Mouse (Mus musculus): Measurements from ENCODE around the gene Emid1. TPM values are rescaled to one million over a fixed set of nuclear protein-coding genes. Genes with fewer than 3 reads are reported as not detected.
A peak's percentile ranks its signal among the peaks of the same experiment; 100 is the strongest.

Gene Emid1
- polyA plus RNA-seq, 1 experiment from 2014 or later = 174 TPM

GRCm38 (mm10) chr11:5130111-5130665 is 21.9 kb downstream of the Emid1 start:
- peak; percentile 46; the same call in 1 of the 2 replicates for ATAC-seq (replicated peaks; ENCODE audit: low FRiP score, low read depth)
- peaks cover 18% of the 10 kb centered on the region for H3K4me1 ChIP-seq (replicated peaks; ENCODE audit: insufficient read depth, low read length)
- no peak for DNase-seq (ENCODE audit: low spot score)
- H3K9me3 ChIP-seq (replicated peaks; ENCODE audit: low read length) = no peaks in the 10 kb centered on the region
- H3K9ac ChIP-seq (ENCODE audit: low read depth, low read length) = no peak overlapping the region
- WGBS = 53% methylated on average over 4 of the region's 4 CpGs
- peak overlapping the region; percentile 47; the same call in 1 of the 2 replicates for H3K27ac ChIP-seq
- peaks cover 11% of the 10 kb centered on the region; the same call in 1 of the 2 replicates for H3K36me3 ChIP-seq (ENCODE audit: insufficient read depth, low read length)
- H3K27me3 ChIP-seq (ENCODE audit: insufficient read depth, low read length) = no peaks in the 10 kb centered on the region
- no peak overlapping the region for H3K4me2 ChIP-seq (ENCODE audit: low read length)
- no peak for TF ChIP-seq CTCF (IDR thresholded peaks at IDR 0.05; ENCODE audit: low read depth)
- H3K4me3 ChIP-seq (replicated peaks; ENCODE audit: low read depth, low read length) = no peak overlapping the region

GRCm38 (mm10) chr11:5129035-5129480 is 23.0 kb downstream of the Emid1 start:
- Histone ChIP-seq H3K4me2 (ENCODE audit: low read length) (no peak overlapping the region), H3K27ac (peak overlapping the region; percentile 47; the same call in 1 of the 2 replicates), H3K27me3 (ENCODE audit: insufficient read depth, low read length) (no peaks in the 10 kb centered on the region), H3K9me3 (replicated peaks; ENCODE audit: low read length) (no peaks in the 10 kb centered on the region), H3K9ac (ENCODE audit: low read depth, low read length) (no peak overlapping the region), H3K36me3 (ENCODE audit: insufficient read depth, low read length) (peaks cover 11% of the 10 kb centered on the region; the same call in 1 of the 2 replicates), H3K4me1 (replicated peaks; ENCODE audit: insufficient read depth, low read length) (peaks cover 18% of the 10 kb centered on the region), H3K4me3 (replicated peaks; ENCODE audit: low read depth, low read length) (no peak overlapping the region)
- DNase-seq (ENCODE audit: low spot score) (peak; percentile 75), ATAC-seq (replicated peaks; ENCODE audit: low FRiP score, low read depth) (peak; percentile 68; the same call in 1 of the 2 replicates)
- WGBS = 19% methylated on average over 5 of the region's 5 CpGs
- TF ChIP-seq CTCF (IDR thresholded peaks at IDR 0.05; ENCODE audit: low read depth) = no peak

GRCm38 (mm10) chr11:5125713-5126112 is 26.3 kb downstream of the Emid1 start:
- Histone ChIP-seq H3K4me2 (ENCODE audit: low read length) (no peak overlapping the region), H3K9me3 (replicated peaks; ENCODE audit: low read length) (no peaks in the 10 kb centered on the region), H3K36me3 (ENCODE audit: insufficient read depth, low read length) (0 out of 2 replicates have a peak, but pooled peaks cover 9% of the 10 kb centered on the region), H3K27me3 (ENCODE audit: insufficient read depth, low read length) (no peaks in the 10 kb centered on the region), H3K27ac (no peak overlapping the region), H3K9ac (ENCODE audit: low read depth, low read length) (no peak overlapping the region), H3K4me1 (replicated peaks; ENCODE audit: insufficient read depth, low read length) (peaks cover 18% of the 10 kb centered on the region), H3K4me3 (replicated peaks; ENCODE audit: low read depth, low read length) (no peak overlapping the region)
- no peak for TF ChIP-seq CTCF (IDR thresholded peaks at IDR 0.05; ENCODE audit: low read depth)
- ATAC-seq (replicated peaks; ENCODE audit: low FRiP score, low read depth) = no peak
- DNase-seq (ENCODE audit: low spot score) = no peak
- WGBS = 85% methylated on average over 4 of the region's 4 CpGs

GRCm38 (mm10) chr11:5114931-5115581 is 37.0 kb downstream of the Emid1 start:
- no peak overlapping the region for H3K27ac ChIP-seq
- no peak overlapping the region for H3K4me3 ChIP-seq (replicated peaks; ENCODE audit: low read depth, low read length)
- H3K4me2 ChIP-seq (ENCODE audit: low read length) = no peak overlapping the region
- ATAC-seq (replicated peaks; ENCODE audit: low FRiP score, low read depth) (peak; percentile 67), DNase-seq (ENCODE audit: low spot score) (peak; percentile 93)
- no peaks in the 10 kb centered on the region for H3K27me3 ChIP-seq (ENCODE audit: insufficient read depth, low read length)
- no peak overlapping the region for H3K9ac ChIP-seq (ENCODE audit: low read depth, low read length)
- 26% methylated on average over 13 of the region's 13 CpGs for WGBS
- peak; percentile 100 for TF ChIP-seq CTCF (IDR thresholded peaks at IDR 0.05; ENCODE audit: low read depth)
- H3K4me1 ChIP-seq (replicated peaks; ENCODE audit: insufficient read depth, low read length) = no peaks in the 10 kb centered on the region
- no peaks in the 10 kb centered on the region for H3K9me3 ChIP-seq (replicated peaks; ENCODE audit: low read length)
- 0 out of 2 replicates have a peak, but pooled peaks cover 4% of the 10 kb centered on the region for H3K36me3 ChIP-seq (ENCODE audit: insufficient read depth, low read length)

GRCm38 (mm10) chr11:5113645-5114044 is 38.4 kb downstream of the Emid1 start:
- TF ChIP-seq CTCF (IDR thresholded peaks at IDR 0.05; ENCODE audit: low read depth) = no peak
- ATAC-seq (replicated peaks; ENCODE audit: low FRiP score, low read depth) (no peak), DNase-seq (ENCODE audit: low spot score) (no peak)

GRCm38 (mm10) chr11:5109441-5109840 is 42.6 kb downstream of the Emid1 start:
- 68% methylated on average over 8 of the region's 8 CpGs for WGBS
- H3K4me2 ChIP-seq (ENCODE audit: low read length) = no peak overlapping the region
- H3K4me3 ChIP-seq (replicated peaks; ENCODE audit: low read depth, low read length) = no peak overlapping the region
- TF ChIP-seq CTCF (IDR thresholded peaks at IDR 0.05; ENCODE audit: low read depth) = no peak
- H3K9me3 ChIP-seq (replicated peaks; ENCODE audit: low read length) = no peaks in the 10 kb centered on the region
- no peaks in the 10 kb centered on the region for H3K4me1 ChIP-seq (replicated peaks; ENCODE audit: insufficient read depth, low read length)
- DNase-seq (ENCODE audit: low spot score) (no peak), ATAC-seq (replicated peaks; ENCODE audit: low FRiP score, low read depth) (no peak)
- H3K27me3 ChIP-seq (ENCODE audit: insufficient read depth, low read length) = no peaks in the 10 kb centered on the region
- peaks cover 14% of the 10 kb centered on the region for H3K36me3 ChIP-seq (ENCODE audit: insufficient read depth, low read length)
- no peak overlapping the region for H3K27ac ChIP-seq
- H3K9ac ChIP-seq (ENCODE audit: low read depth, low read length) = no peak overlapping the region

More at GRCm38 (mm10) chr11:5113645-5114044, 38.4 kb downstream of the Emid1 start:
- no peak overlapping the region for H3K4me3 ChIP-seq (replicated peaks; ENCODE audit: low read depth, low read length)
- H3K27me3 ChIP-seq (ENCODE audit: insufficient read depth, low read length) = no peaks in the 10 kb centered on the region
- no peak overlapping the region for H3K9ac ChIP-seq (ENCODE audit: low read depth, low read length)
- peaks cover 3% of the 10 kb centered on the region; the same call in 1 of the 2 replicates for H3K36me3 ChIP-seq (ENCODE audit: insufficient read depth, low read length)
- no peaks in the 10 kb centered on the region for H3K9me3 ChIP-seq (replicated peaks; ENCODE audit: low read length)
- WGBS = 86% methylated on average over 7 of the region's 7 CpGs
- H3K27ac ChIP-seq = no peak overlapping the region
- no peaks in the 10 kb centered on the region for H3K4me1 ChIP-seq (replicated peaks; ENCODE audit: insufficient read depth, low read length)
- no peak overlapping the region for H3K4me2 ChIP-seq (ENCODE audit: low read length)

Data from kidney, postnatal 0 days (tissue).